Mouse (Mus musculus) midbrain, embryonic 10.5 days (tissue): ENCODE data around the gene Epb41l1. TPM values are rescaled to one million over a fixed set of nuclear protein-coding genes. Genes with fewer than 3 reads are reported as not detected.
"Not testable (repeated sequence)": the region's sequence is repeated elsewhere in the genome, so short reads cannot be mapped to it uniquely, and the experiment has no call there.

Experiments
- DNase-seq: peaks from one replicate; pipeline ENCODE4 v3.0.0-alpha.2; 2017; ENCODE audit warnings: low spot score
- H3K27ac ChIP-seq: fragments of 300-500 bp; sonication (generic); replicated peaks from 2 replicates; pipeline ENCODE4 v1.5.1; 2016; ENCODE audit warnings: mild to moderate bottlenecking
- H3K27me3 ChIP-seq: fragments of 300-500 bp; sonication (generic); 2 replicates; pipeline ENCODE4 v1.6.1; 2016; ENCODE audit warnings: low read depth, mild to moderate bottlenecking; ENCODE audit not compliant: poor library complexity, severe bottlenecking
- H3K36me3 ChIP-seq: fragments of 300-500 bp; sonication (generic); 2 replicates; pipeline ENCODE4 v1.6.1; 2016; ENCODE audit warnings: mild to moderate bottlenecking, moderate library complexity
- H3K4me1 ChIP-seq: fragments of 300-500 bp; sonication (generic); 2 replicates; pipeline ENCODE4 v1.6.1; 2016
- H3K4me3 ChIP-seq: fragments of 300-500 bp; sonication (generic); 2 replicates; pipeline ENCODE4 v1.5.1; 2016; ENCODE audit warnings: mild to moderate bottlenecking, moderate library complexity
- H3K9me3 ChIP-seq: fragments of 300-500 bp; sonication (generic); replicated peaks from 2 replicates; pipeline ENCODE4 v1.6.1; 2016; ENCODE audit warnings: mild to moderate bottlenecking
- WGBS: fragments of 180-500 bp; shearing (Covaris S2); methylation state at CpG from one replicate; pipeline ENCODE4 v1.1.7; 2016; 5-methylcytosine and 5-hydroxymethylcytosine counted together
- polyA plus RNA-seq: library from polyadenylated mRNA; unstranded; fragments of >200 nt; fragmentation: Nextera tagmentation; extraction: Ambion mirVana; gene quantifications from 2 replicates; pipeline ENCODE4 v1.2.1, GENCODE M21; 2016

The Epb41l1 gene
- polyA plus RNA-seq, 1 experiment from 2014 or later, result 1.3 TPM

GRCm38 (mm10) chr2:156408168-156408567, 12.5 kb upstream of the Epb41l1 start:
- no peak for DNase-seq
- no peaks in the 10 kb centered on the region for H3K36me3 ChIP-seq
- H3K9me3 ChIP-seq, result no peaks in the 10 kb centered on the region
- 0 out of 2 replicates have a peak overlapping the region, but pooled peaks have one; percentile 9 for H3K4me3 ChIP-seq
- H3K27ac ChIP-seq, result peak overlapping the region; percentile 81
- WGBS, result 32% methylated on average over 8 of the region's 8 CpGs
- no peaks in the 10 kb centered on the region for H3K27me3 ChIP-seq
- peaks cover 21% of the 10 kb centered on the region for H3K4me1 ChIP-seq

GRCm38 (mm10) chr2:156411348-156411747, 9.4 kb upstream of the Epb41l1 start:
- H3K27me3 ChIP-seq, H3K4me3 ChIP-seq, DNase-seq, H3K9me3 ChIP-seq, H3K36me3 ChIP-seq, H3K27ac ChIP-seq: not testable (repeated sequence)
- 82% methylated on average over 7 of the region's 7 CpGs for WGBS
- peaks cover 21% of the 10 kb centered on the region for H3K4me1 ChIP-seq

- no peak overlapping the region for H3K27ac ChIP-seq
- 74% methylated on average over 2 of the region's 2 CpGs for WGBS
- peaks cover 32% of the 10 kb centered on the region for H3K27me3 ChIP-seq
- no peaks in the 10 kb centered on the region for H3K36me3 ChIP-seq
- no peak for DNase-seq
- H3K4me1 ChIP-seq, result peaks cover under 1% of the 10 kb centered on the region; the same call in 1 of the 2 replicates
- H3K9me3 ChIP-seq, result no peaks in the 10 kb centered on the region
- no peak overlapping the region for H3K4me3 ChIP-seq
Measured at GRCm38 (mm10) chr2:156414996-156415395, 5.7 kb upstream of the Epb41l1 start.

GRCm38 (mm10) chr2:156415674-156416073, 5.0 kb upstream of the Epb41l1 start:
- no peak overlapping the region for H3K4me3 ChIP-seq
- H3K9me3 ChIP-seq, result no peaks in the 10 kb centered on the region
- 72% methylated on average over 5 of the region's 5 CpGs for WGBS
- peaks cover 39% of the 10 kb centered on the region for H3K27me3 ChIP-seq
- no peak overlapping the region for H3K27ac ChIP-seq
- no peaks in the 10 kb centered on the region for H3K36me3 ChIP-seq
- DNase-seq, result no peak
- H3K4me1 ChIP-seq, result peaks cover 8% of the 10 kb centered on the region

GRCm38 (mm10) chr2:156417194-156417593, 3.5 kb upstream of the Epb41l1 start:
- H3K27me3 ChIP-seq, result peaks cover 54% of the 10 kb centered on the region
- H3K36me3 ChIP-seq, result no peaks in the 10 kb centered on the region
- H3K27ac ChIP-seq, result no peak overlapping the region
- WGBS, result 80% methylated on average over 1 of the region's 1 CpGs
- DNase-seq, result no peak
- H3K4me3 ChIP-seq, result no peak overlapping the region
- H3K9me3 ChIP-seq, result no peaks in the 10 kb centered on the region
- H3K4me1 ChIP-seq, result peaks cover 22% of the 10 kb centered on the region

GRCm38 (mm10) chr2:156418467-156418866, 2.2 kb upstream of the Epb41l1 start:
- Histone ChIP-seq H3K9me3 (no peaks in the 10 kb centered on the region), H3K27me3 (peaks cover 66% of the 10 kb centered on the region), H3K4me3 (no peak overlapping the region), H3K27ac (no peak overlapping the region), H3K4me1 (peaks cover 22% of the 10 kb centered on the region), H3K36me3 (no peaks in the 10 kb centered on the region)
- 86% methylated on average over 5 of the region's 5 CpGs for WGBS
- DNase-seq, result no peak

- DNase-seq, result no peak
- H3K27ac ChIP-seq, result peak overlapping the region; percentile 81
- H3K9me3 ChIP-seq, result no peaks in the 10 kb centered on the region
- H3K27me3 ChIP-seq, result peaks cover 81% of the 10 kb centered on the region
- peak overlapping the region; percentile 77 for H3K4me3 ChIP-seq
- H3K36me3 ChIP-seq, result no peaks in the 10 kb centered on the region
- H3K4me1 ChIP-seq, result peaks cover 26% of the 10 kb centered on the region
- WGBS, result 11% methylated on average over 14 of the region's 14 CpGs
Measured at GRCm38 (mm10) chr2:156420327-156420693, 399 bp upstream of the Epb41l1 start.

GRCm38 (mm10) chr2:156421381-156422110, 837 bp downstream of the Epb41l1 start:
- Histone ChIP-seq H3K27me3 (peaks cover 76% of the 10 kb centered on the region), H3K36me3 (no peaks in the 10 kb centered on the region), H3K27ac (peak overlapping the region; percentile 81), H3K4me3 (peak overlapping the region; percentile 77), H3K4me1 (peaks cover 33% of the 10 kb centered on the region), H3K9me3 (no peaks in the 10 kb centered on the region)
- under 1% methylated on average over 36 of the region's 36 CpGs for WGBS
- DNase-seq, result peak; percentile 49

GRCm38 (mm10) chr2:156422631-156423030, 1.9 kb downstream of the Epb41l1 start:
- H3K4me1 ChIP-seq, result peaks cover 33% of the 10 kb centered on the region
- no peaks in the 10 kb centered on the region for H3K36me3 ChIP-seq
- no peaks in the 10 kb centered on the region for H3K9me3 ChIP-seq
- DNase-seq, result no peak
- peak overlapping the region; percentile 77; the same call in 1 of the 2 replicates for H3K4me3 ChIP-seq
- H3K27ac ChIP-seq, result no peak overlapping the region
- peaks cover 70% of the 10 kb centered on the region for H3K27me3 ChIP-seq
- 9% methylated on average over 8 of the region's 8 CpGs for WGBS

- H3K9me3 ChIP-seq, result no peaks in the 10 kb centered on the region
- no peaks in the 10 kb centered on the region for H3K36me3 ChIP-seq
- 84% methylated on average over 4 of the region's 4 CpGs for WGBS
- H3K27me3 ChIP-seq, result peaks cover 62% of the 10 kb centered on the region
- no peak overlapping the region for H3K4me3 ChIP-seq
- no peak for DNase-seq
- H3K4me1 ChIP-seq, result peaks cover 33% of the 10 kb centered on the region
- H3K27ac ChIP-seq, result no peak overlapping the region
Measured at GRCm38 (mm10) chr2:156423672-156424071, 3.0 kb downstream of the Epb41l1 start.

GRCm38 (mm10) chr2:156425618-156426017, 4.9 kb downstream of the Epb41l1 start:
- H3K27me3 ChIP-seq, result peaks cover 43% of the 10 kb centered on the region
- no peak overlapping the region for H3K27ac ChIP-seq
- no peaks in the 10 kb centered on the region for H3K36me3 ChIP-seq
- no peak for DNase-seq
- H3K4me3 ChIP-seq, result no peak overlapping the region
- peaks cover 26% of the 10 kb centered on the region for H3K4me1 ChIP-seq
- H3K9me3 ChIP-seq, result no peaks in the 10 kb centered on the region
- WGBS, result 7% methylated on average over 2 of the region's 2 CpGs

- no peaks in the 10 kb centered on the region for H3K9me3 ChIP-seq
- H3K36me3 ChIP-seq, result no peaks in the 10 kb centered on the region
- peaks cover 21% of the 10 kb centered on the region for H3K4me1 ChIP-seq
- no peak for DNase-seq
- WGBS, result 71% methylated on average over 4 of the region's 4 CpGs
- no peak overlapping the region for H3K4me3 ChIP-seq
- H3K27me3 ChIP-seq, result peaks cover 37% of the 10 kb centered on the region
- H3K27ac ChIP-seq, result no peak overlapping the region
Measured at GRCm38 (mm10) chr2:156426151-156426550, 5.4 kb downstream of the Epb41l1 start.

- Histone ChIP-seq H3K4me1 (peaks cover 15% of the 10 kb centered on the region), H3K27ac (no peak overlapping the region), H3K27me3 (peaks cover under 1% of the 10 kb centered on the region; the same call in 1 of the 2 replicates), H3K4me3 (no peak overlapping the region), H3K9me3 (no peaks in the 10 kb centered on the region), H3K36me3 (no peaks in the 10 kb centered on the region)
- 87% methylated on average over 10 of the region's 10 CpGs for WGBS
- no peak for DNase-seq
Measured at GRCm38 (mm10) chr2:156429836-156430235, 9.1 kb downstream of the Epb41l1 start.
